Mouse (Mus musculus) heart, embryonic 13.5 days (tissue): ENCODE measurements around the gene Zfy2. TPM values are rescaled to one million over a fixed set of nuclear protein-coding genes. Genes with fewer than 3 reads are reported as not detected.

Source experiments
- ATAC-seq: fragments of 200-750 bp; cut with Nextera tagmentation; 2 replicates; pipeline ENCODE4 v1.8.0; 2017; ENCODE audit warnings: moderate TSS enrichment; ENCODE audit not compliant: insufficient number of reproducible peaks, low FRiP score, low TSS enrichment; ENCODE audit errors: extremely low read depth
- H3K27ac ChIP-seq: fragments of 300-500 bp; sonication (generic); replicated peaks from 2 replicates; pipeline ENCODE4 v1.5.1; 2015; ENCODE audit warnings: moderate library complexity, mild to moderate bottlenecking, inconsistent platforms
- H3K27me3 ChIP-seq: fragments of 300-500 bp; sonication (generic); replicated peaks from 2 replicates; pipeline ENCODE4 v1.6.1; 2015; ENCODE audit warnings: mild to moderate bottlenecking, inconsistent platforms
- H3K36me3 ChIP-seq: fragments of 300-500 bp; sonication (generic); 2 replicates; pipeline ENCODE4 v1.6.1; 2015; ENCODE audit warnings: mild to moderate bottlenecking, inconsistent platforms
- H3K4me1 ChIP-seq: fragments of 300-500 bp; sonication (generic); 2 replicates; pipeline ENCODE4 v1.6.1; 2015; ENCODE audit warnings: inconsistent platforms
- H3K4me2 ChIP-seq: fragments of 300-500 bp; sonication (generic); 2 replicates; pipeline ENCODE4 v1.6.1; 2015; ENCODE audit warnings: inconsistent platforms, mild to moderate bottlenecking, moderate library complexity
- H3K4me3 ChIP-seq: fragments of 300-500 bp; sonication (generic); 2 replicates; pipeline ENCODE4 v1.5.1; 2015; ENCODE audit warnings: moderate library complexity, mild to moderate bottlenecking, inconsistent platforms
- H3K9ac ChIP-seq: fragments of 300-500 bp; sonication (generic); 2 replicates; pipeline ENCODE4 v1.6.1; 2015; ENCODE audit warnings: inconsistent platforms, mild to moderate bottlenecking, moderate library complexity
- H3K9me3 ChIP-seq: fragments of 300-500 bp; sonication (generic); 2 replicates; pipeline ENCODE4 v1.6.1; 2016; ENCODE audit warnings: inconsistent platforms
- WGBS: fragments of 180-500 bp; shearing (Covaris S2); methylation state at CpG from one replicate; pipeline ENCODE4 v1.1.7; 2015; ENCODE audit warnings: mixed read lengths; 5-methylcytosine and 5-hydroxymethylcytosine counted together
- polyA plus RNA-seq: library from polyadenylated mRNA; unstranded; fragments of >200 nt; fragmentation: Nextera tagmentation; extraction: Ambion mirVana; gene quantifications from 2 replicates; pipeline ENCODE4 v1.2.1, GENCODE M21; 2015

The Zfy2 gene
- not detected in 2 replicates for polyA plus RNA-seq

DNA sequence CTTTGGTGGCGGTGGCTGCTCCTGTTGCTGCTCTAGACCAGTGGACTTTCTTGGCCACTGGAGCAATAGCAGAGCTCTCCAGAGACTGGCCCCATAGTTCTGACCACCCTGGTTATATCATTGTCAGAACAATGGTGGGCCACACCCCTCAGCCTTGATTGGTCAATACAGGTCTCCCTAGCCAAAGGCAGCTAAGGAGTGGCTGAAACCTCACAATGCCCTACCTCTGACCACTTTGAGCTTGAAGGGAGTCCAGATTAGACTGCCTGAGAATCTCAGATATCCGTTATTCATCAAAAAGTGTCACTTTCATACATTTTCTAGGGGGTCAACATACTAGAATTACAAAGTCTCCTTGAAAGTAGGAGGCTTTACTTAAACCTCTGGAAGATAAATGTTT is at the start of gene Zfy2:
TSS of gene Zfy2 (minus strand) at position 101 of the 400 bp plus-strand sequence.
- H3K9ac ChIP-seq = no peak within 1 kb of the TSS
- H3K4me2 ChIP-seq = no peak within 1 kb of the TSS
- H3K36me3 ChIP-seq = no peaks in the 10 kb centered on the region
- H3K4me3 ChIP-seq = no peak within 1 kb of the TSS
- H3K9me3 ChIP-seq = no peaks in the 10 kb centered on the region
- 62% methylated on average over 2 of the region's 2 CpGs for WGBS
- no peak for ATAC-seq
- H3K27me3 ChIP-seq = no peaks in the 10 kb centered on the region
- no peaks in the 10 kb centered on the region for H3K4me1 ChIP-seq
- H3K27ac ChIP-seq = no peak within 1 kb of the TSS
